Mouse (Mus musculus) megakaryocyte, embryonic 14.5 days (primary cell): ENCODE results near the gene Pbld2.

Source experiments
- FLI1 ChIP-seq: IDR thresholded peaks from 2 replicates; pipeline ENCODE4 v1.6.1; 2012; ENCODE audit warnings: low read length, inconsistent platforms, mixed read lengths
- GATA1 ChIP-seq: IDR thresholded peaks from 3 replicates; pipeline ENCODE4 v1.6.1; 2012; ENCODE audit warnings: mixed read lengths, low read length, inconsistent platforms, borderline replicate concordance

DNA sequence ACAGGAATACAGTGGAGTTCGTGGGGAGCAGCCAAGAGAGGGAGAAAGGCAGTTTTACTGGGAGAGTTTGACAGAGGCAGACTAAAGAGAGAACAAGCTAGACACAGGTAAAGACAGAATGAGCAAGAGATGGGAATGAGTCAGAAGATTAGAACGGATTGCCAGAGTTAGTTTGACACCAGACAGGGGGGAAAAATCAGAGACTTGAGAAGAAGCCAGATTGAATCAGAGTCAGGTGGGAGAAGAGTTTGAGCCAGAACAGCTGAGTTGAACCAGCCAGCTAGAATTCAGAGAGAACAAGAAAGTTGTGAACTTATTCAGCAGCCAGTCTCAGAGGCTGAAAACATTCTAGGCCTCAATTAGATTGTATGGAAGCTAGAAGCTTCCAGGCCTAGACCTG lies 35.7 kb downstream of the Pbld2 start, which contains the start of gene Pbld1:
- TF ChIP-seq GATA1: no peak
- TF ChIP-seq FLI1: no peak
